Mouse (Mus musculus): Measurements from ENCODE around the gene Noc3l.

GRCm38 (mm10) chr19:38757161-38757560 is 61.9 kb downstream of the Noc3l start:
- TF ChIP-seq CTCF (IDR thresholded peaks at IDR 0.05; ENCODE audit: borderline replicate concordance, insufficient read depth, low read length) (no peak), POLR2A (IDR thresholded peaks at IDR 0.05; ENCODE audit: low read depth, low read length) (no peak)
